Mouse (Mus musculus): ENCODE data around the gene Ssx2ip. TPM values are rescaled to one million over a fixed set of nuclear protein-coding genes. Genes with fewer than 3 reads are reported as not detected.
A peak's percentile ranks its signal among the peaks of the same experiment; 100 is the strongest.

The Ssx2ip gene
- polyA plus RNA-seq (2015; fragmentation: Nextera tagmentation; extraction: Ambion mirVana) = 32.4 and 34.3 TPM in 2 replicates

GRCm38 (mm10) chr3:146404311-146405201, at the start of gene Ssx2ip:
Gene Ssx2ip (plus strand): TSS chr3:146404642.
- H3K4me2 ChIP-seq (replicated peaks) = peak within 1 kb of the TSS; percentile 75

GRCm38 (mm10) chr3:146355146-146355545, 49.3 kb upstream of the Ssx2ip start:
- no peak for ATAC-seq (ENCODE audit: insufficient number of reproducible peaks, low FRiP score, low TSS enrichment, low read depth)
- Histone ChIP-seq H3K4me3 (replicated peaks) (no peak overlapping the region), H3K36me3 (no peaks in the 10 kb centered on the region), H3K27me3 (no peaks in the 10 kb centered on the region), H3K27ac (replicated peaks) (no peak overlapping the region), H3K9ac (no peak overlapping the region), H3K9me3 (replicated peaks) (no peaks in the 10 kb centered on the region), H3K4me1 (no peaks in the 10 kb centered on the region), H3K4me2 (replicated peaks) (no peak overlapping the region)
- WGBS = 56% methylated on average over 3 of the region's 3 CpGs

More at GRCm38 (mm10) chr3:146404311-146405201, at the start of gene Ssx2ip:
- Histone ChIP-seq H3K4me3 (replicated peaks) (peak within 1 kb of the TSS; percentile 95), H3K36me3 (no peaks in the 10 kb centered on the region), H3K9me3 (replicated peaks) (0 out of 2 replicates have a peak, but pooled peaks cover 5% of the 10 kb centered on the region), H3K27ac (replicated peaks) (peak within 1 kb of the TSS; percentile 84), H3K4me1 (peaks cover 25% of the 10 kb centered on the region), H3K27me3 (no peaks in the 10 kb centered on the region), H3K9ac (peak within 1 kb of the TSS; percentile 77)
- WGBS = under 1% methylated on average over 82 of the region's 100 CpGs
- ATAC-seq (ENCODE audit: insufficient number of reproducible peaks, low FRiP score, low TSS enrichment, low read depth) = peak; percentile 94

- Histone ChIP-seq H3K4me3 (replicated peaks) (no peak overlapping the region), H3K9me3 (replicated peaks) (no peaks in the 10 kb centered on the region), H3K27ac (replicated peaks) (no peak overlapping the region), H3K9ac (no peak overlapping the region), H3K36me3 (no peaks in the 10 kb centered on the region), H3K4me2 (replicated peaks) (no peak overlapping the region), H3K27me3 (no peaks in the 10 kb centered on the region), H3K4me1 (no peaks in the 10 kb centered on the region)
- no peak for ATAC-seq (ENCODE audit: insufficient number of reproducible peaks, low FRiP score, low TSS enrichment, low read depth)
- WGBS = 90% methylated on average over 9 of the region's 9 CpGs
Observed at GRCm38 (mm10) chr3:146365471-146365870, 39.0 kb upstream of the Ssx2ip start.

- Histone ChIP-seq H3K4me3 (replicated peaks) (no peak overlapping the region), H3K27me3 (no peaks in the 10 kb centered on the region), H3K4me1 (no peaks in the 10 kb centered on the region), H3K9ac (no peak overlapping the region), H3K36me3 (no peaks in the 10 kb centered on the region), H3K27ac (replicated peaks) (no peak overlapping the region), H3K4me2 (replicated peaks) (no peak overlapping the region), H3K9me3 (replicated peaks) (no peaks in the 10 kb centered on the region)
- WGBS = 93% methylated on average over 2 of the region's 2 CpGs
- no peak for ATAC-seq (ENCODE audit: insufficient number of reproducible peaks, low FRiP score, low TSS enrichment, low read depth)
Observed at GRCm38 (mm10) chr3:146367058-146367457, 37.4 kb upstream of the Ssx2ip start.

GRCm38 (mm10) chr3:146370553-146371095, 33.8 kb upstream of the Ssx2ip start:
- no peak overlapping the region for H3K4me2 ChIP-seq (replicated peaks)
- H3K9me3 ChIP-seq (replicated peaks) = no peaks in the 10 kb centered on the region
- no peaks in the 10 kb centered on the region for H3K4me1 ChIP-seq
- no peaks in the 10 kb centered on the region for H3K36me3 ChIP-seq
- 85% methylated on average over 7 of the region's 7 CpGs for WGBS
- H3K4me3 ChIP-seq (replicated peaks) = no peak overlapping the region
- no peak overlapping the region for H3K27ac ChIP-seq (replicated peaks)
- H3K9ac ChIP-seq = no peak overlapping the region
- no peak for ATAC-seq (ENCODE audit: insufficient number of reproducible peaks, low FRiP score, low TSS enrichment, low read depth)
- no peaks in the 10 kb centered on the region for H3K27me3 ChIP-seq

GRCm38 (mm10) chr3:146371201-146371600, 33.2 kb upstream of the Ssx2ip start:
- Histone ChIP-seq H3K36me3 (no peaks in the 10 kb centered on the region), H3K27ac (replicated peaks) (no peak overlapping the region), H3K9me3 (replicated peaks) (no peaks in the 10 kb centered on the region), H3K4me3 (replicated peaks) (no peak overlapping the region), H3K9ac (no peak overlapping the region), H3K4me1 (no peaks in the 10 kb centered on the region), H3K27me3 (no peaks in the 10 kb centered on the region), H3K4me2 (replicated peaks) (no peak overlapping the region)
- ATAC-seq (ENCODE audit: insufficient number of reproducible peaks, low FRiP score, low TSS enrichment, low read depth) = no peak
- 55% methylated on average over 5 of the region's 5 CpGs for WGBS

- WGBS = 76% methylated on average over 3 of the region's 3 CpGs
- no peak overlapping the region for H3K9ac ChIP-seq
- no peak overlapping the region for H3K27ac ChIP-seq (replicated peaks)
- no peaks in the 10 kb centered on the region for H3K36me3 ChIP-seq
- ATAC-seq (ENCODE audit: insufficient number of reproducible peaks, low FRiP score, low TSS enrichment, low read depth) = no peak
- no peak overlapping the region for H3K4me2 ChIP-seq (replicated peaks)
- H3K4me1 ChIP-seq = no peaks in the 10 kb centered on the region
- no peaks in the 10 kb centered on the region for H3K9me3 ChIP-seq (replicated peaks)
- H3K27me3 ChIP-seq = no peaks in the 10 kb centered on the region
- H3K4me3 ChIP-seq (replicated peaks) = no peak overlapping the region
Observed at GRCm38 (mm10) chr3:146374596-146375175, 29.8 kb upstream of the Ssx2ip start.

GRCm38 (mm10) chr3:146375224-146375657, 29.2 kb upstream of the Ssx2ip start:
- no peak overlapping the region for H3K4me2 ChIP-seq (replicated peaks)
- H3K9ac ChIP-seq = no peak overlapping the region
- no peaks in the 10 kb centered on the region for H3K36me3 ChIP-seq
- no peaks in the 10 kb centered on the region for H3K9me3 ChIP-seq (replicated peaks)
- WGBS = 40% methylated on average over 4 of the region's 4 CpGs
- no peak overlapping the region for H3K4me3 ChIP-seq (replicated peaks)
- H3K27ac ChIP-seq (replicated peaks) = no peak overlapping the region
- H3K4me1 ChIP-seq = no peaks in the 10 kb centered on the region
- ATAC-seq (ENCODE audit: insufficient number of reproducible peaks, low FRiP score, low TSS enrichment, low read depth) = no peak
- H3K27me3 ChIP-seq = no peaks in the 10 kb centered on the region

- H3K36me3 ChIP-seq = no peaks in the 10 kb centered on the region
- H3K4me3 ChIP-seq (replicated peaks) = no peak overlapping the region
- WGBS = 89% methylated on average over 15 of the region's 15 CpGs
- no peaks in the 10 kb centered on the region for H3K9me3 ChIP-seq (replicated peaks)
- H3K27me3 ChIP-seq = no peaks in the 10 kb centered on the region
- H3K4me2 ChIP-seq (replicated peaks) = no peak overlapping the region
- H3K9ac ChIP-seq = no peak overlapping the region
- H3K27ac ChIP-seq (replicated peaks) = no peak overlapping the region
- ATAC-seq (ENCODE audit: insufficient number of reproducible peaks, low FRiP score, low TSS enrichment, low read depth) = no peak
- no peaks in the 10 kb centered on the region for H3K4me1 ChIP-seq
Observed at GRCm38 (mm10) chr3:146376337-146377130, 27.9 kb upstream of the Ssx2ip start.

GRCm38 (mm10) chr3:146377216-146377615, 27.2 kb upstream of the Ssx2ip start:
- ATAC-seq (ENCODE audit: insufficient number of reproducible peaks, low FRiP score, low TSS enrichment, low read depth) = no peak
- no peaks in the 10 kb centered on the region for H3K27me3 ChIP-seq
- H3K36me3 ChIP-seq = no peaks in the 10 kb centered on the region
- no peaks in the 10 kb centered on the region for H3K4me1 ChIP-seq
- H3K27ac ChIP-seq (replicated peaks) = no peak overlapping the region
- H3K9ac ChIP-seq = no peak overlapping the region
- no peak overlapping the region for H3K4me2 ChIP-seq (replicated peaks)
- no peak overlapping the region for H3K4me3 ChIP-seq (replicated peaks)
- H3K9me3 ChIP-seq (replicated peaks) = no peaks in the 10 kb centered on the region
- WGBS = 78% methylated on average over 5 of the region's 5 CpGs

- no peak overlapping the region for H3K27ac ChIP-seq (replicated peaks)
- no peaks in the 10 kb centered on the region for H3K9me3 ChIP-seq (replicated peaks)
- 76% methylated on average over 8 of the region's 8 CpGs for WGBS
- H3K36me3 ChIP-seq = no peaks in the 10 kb centered on the region
- H3K4me3 ChIP-seq (replicated peaks) = no peak overlapping the region
- H3K4me2 ChIP-seq (replicated peaks) = no peak overlapping the region
- no peaks in the 10 kb centered on the region for H3K4me1 ChIP-seq
- no peaks in the 10 kb centered on the region for H3K27me3 ChIP-seq
- ATAC-seq (ENCODE audit: insufficient number of reproducible peaks, low FRiP score, low TSS enrichment, low read depth) = no peak
- H3K9ac ChIP-seq = no peak overlapping the region
Observed at GRCm38 (mm10) chr3:146378753-146379152, 25.7 kb upstream of the Ssx2ip start.
